Mouse (Mus musculus) urinary bladder, postnatal 14 days (tissue): ENCODE data around the gene Srsf4.
A peak's percentile ranks its signal among the peaks of the same experiment; 100 is the strongest.

Experiments
- DNase-seq: peaks from one replicate; pipeline ENCODE4 v3.0.0; 2021; ENCODE audit warnings: low spot score

The Srsf4 gene

DNA sequence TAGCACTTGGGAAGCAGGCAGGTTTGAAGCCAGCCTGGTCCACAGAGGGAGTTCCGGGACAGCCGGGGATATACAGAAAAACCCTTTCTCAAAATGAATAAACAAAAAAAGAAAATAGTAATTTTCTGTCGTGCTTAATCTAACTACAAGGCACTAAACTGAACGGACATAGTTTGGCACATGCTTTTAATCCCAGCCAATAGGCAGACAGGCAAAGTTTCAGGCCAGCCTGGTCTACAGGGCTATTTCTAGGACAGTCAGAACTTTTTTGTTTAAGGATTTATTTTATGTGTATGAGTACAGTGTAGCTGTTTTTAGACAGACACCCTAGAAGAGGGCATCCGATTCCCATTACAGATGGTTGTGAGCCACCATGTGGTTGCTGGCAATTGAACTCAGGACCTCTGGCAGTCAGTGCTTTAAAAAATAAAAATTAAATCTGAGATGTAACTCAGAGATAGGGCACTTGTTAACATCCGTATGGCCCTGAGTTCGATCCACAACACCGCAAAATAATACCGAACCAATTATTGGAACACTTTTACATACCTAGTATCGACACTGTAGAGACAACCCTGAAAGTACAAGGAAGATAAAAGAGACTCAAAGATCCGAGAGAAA is 635 bp upstream of the Srsf4 start:
- DNase-seq: no peak

DNA sequence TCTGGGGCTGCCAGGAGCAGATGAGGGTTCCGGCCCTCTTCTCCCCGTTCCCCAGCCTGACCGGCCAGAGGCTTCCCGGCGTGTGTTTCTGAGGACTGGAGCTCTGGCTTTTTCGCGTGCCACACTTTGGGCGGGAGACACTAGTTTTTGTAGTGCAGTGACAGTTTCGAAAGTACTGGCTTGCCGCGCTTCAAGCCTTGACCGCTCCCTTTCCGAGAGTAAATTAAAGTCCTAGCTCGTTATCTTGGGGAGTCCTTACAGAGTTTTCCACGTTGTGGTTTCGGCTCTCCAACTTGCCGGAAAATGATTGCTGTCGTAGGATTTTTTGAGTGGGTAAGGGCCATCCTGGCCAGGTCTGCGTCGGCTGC is 736 bp downstream of the Srsf4 start:
- DNase-seq: no peak

DNA sequence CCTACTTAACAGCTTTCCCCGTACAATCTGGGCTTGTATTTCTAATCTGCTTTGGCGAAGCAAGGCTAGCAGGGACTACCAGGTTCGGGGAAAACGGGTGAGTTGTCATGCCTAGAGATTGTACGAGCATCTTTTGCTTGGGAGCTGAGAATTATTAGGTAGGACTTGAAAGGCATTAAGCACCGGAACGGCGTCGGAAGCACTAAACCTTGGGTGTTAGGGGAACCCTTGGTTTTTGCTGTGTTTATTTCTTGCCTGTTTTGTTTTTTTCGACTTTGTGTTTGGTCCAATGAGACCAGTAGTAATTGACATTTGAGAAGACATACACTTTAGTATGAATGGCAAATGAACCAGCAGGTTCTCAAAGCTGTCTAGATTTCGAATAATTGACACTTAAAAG is 1.1 kb downstream of the Srsf4 start:
- no peak for DNase-seq

DNA sequence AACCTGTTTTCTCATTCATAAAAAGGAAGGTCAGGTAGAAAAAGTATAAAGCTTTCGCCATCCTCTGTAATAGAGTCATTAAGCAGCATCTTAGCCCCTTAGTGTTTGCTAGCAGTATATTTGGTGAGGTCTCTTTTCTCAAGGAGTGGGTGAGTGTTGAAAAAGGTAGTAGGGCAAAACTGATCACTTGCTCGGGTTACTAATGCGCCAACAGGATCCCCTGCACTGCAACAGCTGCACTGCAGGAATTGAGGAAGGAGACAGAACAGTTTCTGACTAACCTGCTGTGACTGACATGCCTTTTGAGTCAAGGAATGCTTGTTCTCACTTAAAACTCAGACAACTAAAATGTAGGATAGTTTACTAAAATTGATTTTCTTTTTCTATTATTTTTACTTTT is 1.8 kb downstream of the Srsf4 start:
- no peak for DNase-seq

GRCm38 (mm10) chr4:131876836-131877235 is 3.4 kb downstream of the Srsf4 start:
- DNase-seq: no peak

- DNase-seq: no peak
These were observed 6.3 kb downstream of the Srsf4 start for GRCm38 (mm10) chr4:131879692-131880091.

GRCm38 (mm10) chr4:131881306-131881705 is 7.9 kb downstream of the Srsf4 start:
- no peak for DNase-seq

DNA sequence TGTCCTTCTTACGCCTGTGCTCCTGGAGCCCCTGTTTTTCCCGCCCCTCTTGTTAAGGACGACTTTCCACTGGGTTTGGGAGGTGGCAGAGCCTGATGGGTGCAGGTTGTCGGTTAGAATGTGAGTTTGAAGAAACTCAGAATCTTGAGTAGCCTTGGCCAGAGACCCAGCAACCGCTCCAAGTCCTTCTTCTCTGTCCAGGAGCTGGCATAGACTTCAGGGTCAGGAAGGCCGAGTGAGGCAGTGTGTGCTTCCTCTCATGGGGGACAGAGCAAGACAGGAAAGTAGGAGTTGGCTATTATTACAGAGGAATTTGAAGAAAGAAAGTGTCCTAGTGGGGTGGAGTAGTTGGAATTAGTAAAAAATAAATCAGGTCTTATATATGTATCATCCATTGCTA is 10.2 kb downstream of the Srsf4 start:
- DNase-seq: no peak

- no peak for DNase-seq
These were observed 12.0 kb downstream of the Srsf4 start for GRCm38 (mm10) chr4:131885376-131885775.

- no peak for DNase-seq
These were observed 15.1 kb downstream of the Srsf4 start for GRCm38 (mm10) chr4:131888564-131888963.

DNA sequence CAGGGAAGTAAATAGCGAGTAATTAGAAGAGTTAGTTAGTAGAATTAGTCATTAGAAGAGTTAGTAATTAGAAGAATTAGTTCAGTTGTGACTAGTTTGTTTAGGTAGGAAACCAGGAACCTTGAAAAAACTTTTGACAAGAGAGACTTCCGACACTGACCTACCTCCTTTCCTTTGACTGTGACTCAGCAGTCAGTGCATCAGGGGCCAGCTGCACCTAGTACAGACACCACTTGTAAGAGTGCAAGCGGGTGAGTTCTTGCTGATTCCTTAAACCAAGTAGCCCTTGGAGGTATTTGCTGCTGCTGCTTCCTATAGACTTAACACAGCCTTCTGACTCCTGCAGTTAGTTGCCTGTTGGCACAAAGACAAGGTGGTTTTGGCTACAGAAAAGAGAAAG is 17.3 kb downstream of the Srsf4 start:
- no peak for DNase-seq

- DNase-seq: no peak
These were observed 23.7 kb downstream of the Srsf4 start for GRCm38 (mm10) chr4:131897109-131897508.

- no peak for DNase-seq
These were observed 24.4 kb downstream of the Srsf4 start for GRCm38 (mm10) chr4:131897787-131898186.

- no peak for DNase-seq
These were observed 25.2 kb downstream of the Srsf4 start for GRCm38 (mm10) chr4:131898503-131899179.

GRCm38 (mm10) chr4:131899180-131899554 is 25.8 kb downstream of the Srsf4 start:
- DNase-seq: no peak

- no peak for DNase-seq
These were observed 27.7 kb downstream of the Srsf4 start for GRCm38 (mm10) chr4:131901090-131901489.

GRCm38 (mm10) chr4:131904478-131904877 is 31.1 kb downstream of the Srsf4 start:
- peak; percentile 54 for DNase-seq

DNA sequence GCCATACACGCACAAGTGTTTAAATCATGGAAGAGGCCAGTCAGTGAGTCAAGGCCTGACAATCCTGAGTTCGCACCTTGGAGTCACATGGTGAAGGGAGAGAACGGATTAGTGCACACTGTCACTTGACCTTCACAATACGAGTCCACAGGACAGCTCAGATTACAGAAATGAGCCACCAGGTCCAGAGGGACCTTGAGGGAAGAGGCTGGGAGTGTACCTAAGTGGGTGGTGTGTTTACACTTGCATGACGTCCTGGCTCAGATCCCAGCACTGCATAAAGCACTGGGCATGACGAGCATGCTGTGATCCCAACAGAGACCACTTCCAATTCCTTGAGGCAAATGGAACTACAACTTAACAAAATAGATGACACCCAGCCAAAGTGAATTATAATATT is 33.0 kb downstream of the Srsf4 start:
- no peak for DNase-seq

DNA sequence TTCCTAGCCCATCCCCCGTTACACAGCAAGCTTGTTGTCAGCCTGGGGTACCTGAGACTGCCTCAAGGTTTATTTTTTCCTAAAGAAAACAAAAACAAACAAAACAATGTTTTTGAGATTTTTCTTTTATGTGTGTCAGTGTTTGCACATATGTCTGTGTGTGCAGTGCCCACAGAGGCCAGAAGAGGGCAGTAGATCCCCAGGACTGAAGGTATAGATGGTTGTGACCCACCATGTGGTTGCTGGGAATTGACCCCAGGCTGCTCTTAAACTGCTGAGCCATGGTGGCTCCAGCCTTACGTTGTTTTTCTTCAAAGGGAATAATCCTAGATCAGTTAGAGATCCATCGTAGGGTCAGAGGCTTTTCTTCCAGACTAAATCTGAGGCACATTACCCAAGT is 34.5 kb downstream of the Srsf4 start:
- DNase-seq: no peak

GRCm38 (mm10) chr4:131910237-131910994 is 37.0 kb downstream of the Srsf4 start:
- no peak for DNase-seq

DNA sequence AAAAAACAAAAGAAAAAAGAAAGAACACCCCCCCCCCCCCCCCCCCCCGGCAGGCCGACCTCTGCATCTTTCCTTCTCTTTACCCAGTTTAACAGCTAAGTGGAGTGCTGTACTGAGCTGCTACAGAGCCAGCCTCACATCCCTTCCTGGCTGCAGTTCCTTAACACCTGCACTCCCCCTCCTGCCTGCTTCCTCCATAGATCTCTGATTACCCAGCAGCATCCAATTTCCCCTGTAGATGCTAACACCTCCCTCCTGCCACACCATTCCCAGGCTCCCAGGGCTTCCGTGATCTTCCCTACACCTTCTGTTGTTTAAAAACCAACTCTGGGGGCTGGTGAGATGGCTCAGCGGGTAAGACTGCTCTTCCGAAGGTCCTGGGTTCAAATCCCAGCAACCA is 38.1 kb downstream of the Srsf4 start:
- no peak for DNase-seq

DNA sequence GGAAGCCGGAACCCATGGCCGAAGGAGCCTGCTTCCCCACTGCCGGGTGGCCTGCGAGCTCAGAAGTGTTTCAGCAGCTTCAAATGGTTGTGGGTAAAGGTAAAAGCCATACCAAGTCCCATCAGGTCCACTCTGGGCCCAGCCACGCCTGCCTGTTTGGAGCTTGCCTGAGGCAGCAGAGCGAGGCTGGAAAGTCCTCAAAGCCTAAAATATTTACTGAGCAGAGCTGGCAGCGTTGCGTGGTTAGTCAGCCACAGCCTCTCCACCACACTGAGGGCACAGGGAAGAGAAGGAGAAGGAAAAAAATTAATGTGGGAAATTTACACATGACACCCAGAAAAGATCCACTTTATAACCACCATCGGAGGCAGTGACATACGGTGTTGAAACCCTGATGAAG is 40.1 kb downstream of the Srsf4 start:
- peak; percentile 45 for DNase-seq

- no peak for DNase-seq
These were observed 40.7 kb downstream of the Srsf4 start for GRCm38 (mm10) chr4:131914046-131914643.
